Mouse (Mus musculus) midbrain, embryonic 16.5 days (tissue): ENCODE results near the gene Mgst3. TPM values are rescaled to one million over a fixed set of nuclear protein-coding genes. Genes with fewer than 3 reads are reported as not detected.

Source experiments
- ATAC-seq: fragments of 200-750 bp; cut with Nextera tagmentation; 2 replicates; pipeline ENCODE4 v1.8.0; 2017; ENCODE audit warnings: moderate TSS enrichment
- H3K27ac ChIP-seq: fragments of 300-500 bp; sonication (generic); 2 replicates; pipeline ENCODE4 v1.5.1; 2014; ENCODE audit warnings: mild to moderate bottlenecking, low read length, mixed read lengths
- H3K27me3 ChIP-seq: fragments of 300-500 bp; sonication (generic); 2 replicates; pipeline ENCODE4 v1.6.1; 2014; ENCODE audit warnings: low read depth, low read length, mixed read lengths; ENCODE audit not compliant: control insufficient read depth, insufficient read depth
- H3K36me3 ChIP-seq: fragments of 300-500 bp; sonication (generic); 2 replicates; pipeline ENCODE4 v1.6.1; 2014; ENCODE audit warnings: mild to moderate bottlenecking, low read length, moderate library complexity, mixed read lengths; ENCODE audit not compliant: control insufficient read depth, insufficient read depth
- H3K4me1 ChIP-seq: fragments of 300-500 bp; sonication (generic); 2 replicates; pipeline ENCODE4 v1.6.1; 2014; ENCODE audit warnings: mild to moderate bottlenecking, low read length, mixed read lengths; ENCODE audit not compliant: control insufficient read depth, insufficient read depth
- H3K4me2 ChIP-seq: fragments of 300-500 bp; sonication (generic); 2 replicates; pipeline ENCODE4 v1.6.1; 2014; ENCODE audit warnings: mild to moderate bottlenecking, low read length, mixed read lengths
- H3K4me3 ChIP-seq: fragments of 300-500 bp; sonication (generic); 2 replicates; pipeline ENCODE4 v1.5.1; 2014; ENCODE audit warnings: low read depth, mild to moderate bottlenecking, low read length, moderate library complexity, mixed read lengths
- H3K9ac ChIP-seq: fragments of 300-500 bp; sonication (generic); 2 replicates; pipeline ENCODE4 v1.6.1; 2014; ENCODE audit warnings: low read depth, low read length, mixed read lengths
- H3K9me3 ChIP-seq: fragments of 300-500 bp; sonication (generic); replicated peaks from 2 replicates; pipeline ENCODE4 v1.6.1; 2014; ENCODE audit warnings: mild to moderate bottlenecking, low read length, mixed read lengths; ENCODE audit not compliant: control insufficient read depth, poor library complexity, severe bottlenecking
- WGBS: fragments of 180-500 bp; shearing (Covaris S2); extraction: QIAGEN DNeasy Blood & Tissue Kit; methylation state at CpG from one replicate; pipeline ENCODE4 v1.1.7; 2014; 5-methylcytosine and 5-hydroxymethylcytosine counted together
- polyA plus RNA-seq: library from polyadenylated mRNA; unstranded; fragments of >200 nt; fragmentation: Nextera tagmentation; extraction: Ambion mirVana; gene quantifications from 2 replicates; pipeline ENCODE4 v1.2.1, GENCODE M21; 2015

Mgst3 gene
- polyA plus RNA-seq, 1 experiment from 2014 or later: 170 TPM

DNA sequence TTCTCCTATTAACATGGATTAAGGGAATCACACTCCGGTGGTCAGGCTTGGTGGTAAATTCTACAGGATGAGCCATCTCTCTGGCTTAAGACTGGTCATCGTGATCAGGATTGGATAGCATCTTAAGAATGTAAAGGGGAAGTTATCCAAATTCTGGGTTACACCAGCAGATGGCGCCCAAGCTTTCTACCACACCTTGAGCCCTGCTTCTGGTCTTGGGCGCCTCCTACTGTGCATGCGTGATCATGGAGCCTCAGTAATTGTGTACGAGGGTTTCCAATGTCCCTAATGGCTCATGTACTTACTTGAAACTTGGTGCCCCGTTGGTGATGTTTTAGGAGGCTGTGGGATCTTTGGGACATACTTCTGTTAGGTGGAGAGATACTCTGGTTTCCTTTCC, 23.7 kb downstream of the Mgst3 start:
- no peak for ATAC-seq
- Histone ChIP-seq H3K9ac (no peak overlapping the region), H3K4me2 (no peak overlapping the region), H3K4me1 (no peaks in the 10 kb centered on the region), H3K27ac (no peak overlapping the region), H3K27me3 (no peaks in the 10 kb centered on the region), H3K9me3 (no peaks in the 10 kb centered on the region), H3K4me3 (no peak overlapping the region), H3K36me3 (peaks cover 18% of the 10 kb centered on the region)
- 12% methylated on average over 7 of the region's 7 CpGs for WGBS

DNA sequence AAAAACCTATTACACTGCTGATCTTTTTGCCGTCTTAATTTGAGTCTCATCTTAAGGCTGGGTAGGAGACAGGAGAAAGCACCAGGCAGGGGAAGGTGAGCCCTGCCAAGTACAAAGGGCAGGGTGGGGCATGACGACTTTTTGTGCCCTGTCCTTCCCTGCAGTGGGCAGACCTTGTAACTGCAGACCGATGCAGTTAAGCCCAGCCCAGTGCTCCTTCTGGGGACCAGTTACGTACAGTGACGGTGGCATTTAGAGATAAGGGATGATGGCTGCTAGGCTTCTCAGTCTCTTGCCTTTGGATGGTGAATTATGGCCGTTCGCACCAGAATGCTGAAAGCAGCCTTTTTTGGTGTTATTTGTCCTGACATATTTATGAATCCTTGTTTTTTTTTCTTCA, 25.1 kb downstream of the Mgst3 start:
- WGBS: 87% methylated on average over 7 of the region's 7 CpGs
- Histone ChIP-seq H3K4me3 (no peak overlapping the region), H3K9ac (no peak overlapping the region), H3K9me3 (no peaks in the 10 kb centered on the region), H3K36me3 (peaks cover 18% of the 10 kb centered on the region), H3K4me2 (no peak overlapping the region), H3K27me3 (no peaks in the 10 kb centered on the region), H3K27ac (no peak overlapping the region), H3K4me1 (no peaks in the 10 kb centered on the region)
- no peak for ATAC-seq

DNA sequence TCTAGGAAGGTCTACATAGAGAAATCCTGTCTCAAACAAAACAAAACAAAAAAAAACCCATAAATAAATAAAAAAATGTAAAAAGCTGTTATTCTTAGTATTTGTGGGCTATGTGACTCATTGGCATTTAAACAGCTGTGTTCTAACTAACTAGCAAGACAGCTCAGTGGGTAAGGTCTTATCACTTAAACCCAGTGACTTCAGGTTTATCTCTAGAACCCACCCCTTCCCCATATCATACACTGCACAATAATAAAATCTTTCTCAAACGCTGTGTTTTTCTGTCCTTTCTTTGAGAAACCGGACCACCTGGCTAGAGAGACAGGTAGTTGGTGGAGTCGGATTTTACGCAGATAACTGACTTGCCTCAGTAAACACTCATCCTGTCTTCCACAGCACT, 25.6 kb downstream of the Mgst3 start:
- no peak overlapping the region for H3K27ac ChIP-seq
- ATAC-seq: no peak
- peaks cover 14% of the 10 kb centered on the region for H3K36me3 ChIP-seq
- H3K9me3 ChIP-seq: no peaks in the 10 kb centered on the region
- H3K9ac ChIP-seq: no peak overlapping the region
- 93% methylated on average over 4 of the region's 4 CpGs for WGBS
- H3K27me3 ChIP-seq: no peaks in the 10 kb centered on the region
- H3K4me2 ChIP-seq: no peak overlapping the region
- no peaks in the 10 kb centered on the region for H3K4me1 ChIP-seq
- no peak overlapping the region for H3K4me3 ChIP-seq

DNA sequence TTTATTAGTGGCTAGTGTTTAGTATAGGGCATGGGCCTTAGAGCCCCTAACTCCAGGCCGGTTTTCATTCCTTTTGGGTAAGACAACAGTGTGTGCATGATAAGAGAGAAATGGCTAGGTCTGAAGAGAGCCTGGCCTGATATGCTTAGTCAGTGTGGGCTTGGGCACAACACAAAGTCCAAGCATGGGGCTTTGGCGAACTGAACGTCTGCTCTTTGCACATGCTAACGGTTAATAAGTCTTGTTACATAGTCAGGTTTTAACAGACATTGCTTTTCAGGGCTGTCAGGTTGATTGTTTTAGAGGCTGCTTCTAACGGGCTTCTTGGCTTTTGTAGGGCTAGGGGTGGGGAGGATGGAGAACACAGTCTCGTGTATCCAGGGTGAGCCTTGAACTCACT, 27.0 kb downstream of the Mgst3 start:
- H3K4me1 ChIP-seq: no peaks in the 10 kb centered on the region
- no peak overlapping the region for H3K4me3 ChIP-seq
- no peaks in the 10 kb centered on the region for H3K9me3 ChIP-seq
- ATAC-seq: no peak
- H3K36me3 ChIP-seq: peaks cover 11% of the 10 kb centered on the region; the same call in 1 of the 2 replicates
- H3K27me3 ChIP-seq: no peaks in the 10 kb centered on the region
- H3K9ac ChIP-seq: no peak overlapping the region
- 91% methylated on average over 6 of the region's 6 CpGs for WGBS
- no peak overlapping the region for H3K27ac ChIP-seq
- no peak overlapping the region for H3K4me2 ChIP-seq

DNA sequence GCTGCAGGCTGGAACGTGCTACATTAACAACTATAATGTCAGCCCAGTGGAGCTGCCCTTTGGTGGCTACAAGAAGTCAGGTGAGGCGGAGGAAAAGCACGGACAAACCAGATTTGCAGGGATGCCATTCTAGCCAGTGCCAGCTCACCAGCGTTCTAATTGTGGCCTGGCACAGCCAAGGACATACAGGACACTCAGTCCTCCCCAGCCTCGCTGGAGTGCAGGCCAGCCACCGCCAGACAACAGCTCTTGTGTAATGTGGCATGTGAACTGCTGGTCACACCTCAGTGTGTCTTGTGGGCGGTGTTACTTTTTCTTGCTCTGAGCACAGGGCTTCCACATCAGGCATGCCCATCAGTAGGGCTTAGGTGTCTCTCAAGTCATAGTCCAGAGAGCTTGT, 27.8 kb downstream of the Mgst3 start:
- ATAC-seq: no peak

DNA sequence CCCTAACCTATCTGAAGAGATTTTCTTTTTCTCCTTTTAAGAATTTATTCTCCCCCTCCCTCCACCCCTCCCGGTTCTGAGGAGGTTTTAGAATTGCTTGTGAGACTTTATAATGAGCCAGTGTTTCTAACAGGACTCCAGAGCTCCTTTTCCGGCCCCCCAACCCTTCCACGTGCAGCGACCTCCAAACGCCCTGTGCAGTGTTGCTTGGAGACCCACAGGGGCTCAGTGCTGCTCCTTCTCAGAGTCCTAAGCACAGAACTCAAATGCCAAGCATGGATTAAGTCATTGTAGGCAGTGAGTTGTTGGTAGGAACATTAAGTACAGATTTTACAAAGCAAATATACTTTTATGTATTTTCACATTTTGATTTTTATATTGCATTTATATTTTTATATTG, 30.3 kb downstream of the Mgst3 start:
- Histone ChIP-seq H3K27me3 (no peaks in the 10 kb centered on the region), H3K9me3 (no peaks in the 10 kb centered on the region), H3K4me3 (no peak overlapping the region), H3K4me2 (no peak overlapping the region), H3K9ac (no peak overlapping the region), H3K4me1 (no peaks in the 10 kb centered on the region), H3K27ac (no peak overlapping the region), H3K36me3 (peaks cover 15% of the 10 kb centered on the region; the same call in 1 of the 2 replicates)
- WGBS: 52% methylated on average over 5 of the region's 5 CpGs
- 0 out of 2 replicates have a peak, but pooled peaks have one; percentile 36 for ATAC-seq

More for the DNA sequence above, 27.8 kb downstream of the Mgst3 start:
- Histone ChIP-seq H3K4me1 (no peaks in the 10 kb centered on the region), H3K27ac (no peak overlapping the region), H3K4me3 (no peak overlapping the region), H3K9me3 (no peaks in the 10 kb centered on the region), H3K36me3 (peaks cover 11% of the 10 kb centered on the region; the same call in 1 of the 2 replicates), H3K27me3 (no peaks in the 10 kb centered on the region), H3K9ac (no peak overlapping the region), H3K4me2 (no peak overlapping the region)
- WGBS: 88% methylated on average over 7 of the region's 7 CpGs

DNA sequence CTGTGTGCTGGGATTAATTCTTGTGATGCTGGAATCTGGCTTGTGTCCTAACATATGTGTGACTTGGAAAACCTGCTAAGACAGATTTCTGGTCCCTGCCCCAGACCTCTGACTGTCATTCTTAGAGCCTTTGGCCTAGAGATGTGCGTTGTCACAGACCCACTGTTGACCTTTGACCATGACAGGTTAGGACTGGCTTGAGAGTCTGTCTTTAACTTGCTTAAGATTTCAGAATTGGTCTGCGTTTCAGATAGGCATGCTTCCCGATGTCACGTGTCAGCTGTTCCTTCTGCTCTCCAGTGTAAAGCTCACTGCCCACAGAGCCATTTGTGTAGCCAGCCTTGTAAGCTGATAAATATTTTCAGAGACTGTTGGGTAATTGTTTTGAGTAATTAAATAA, 30.8 kb downstream of the Mgst3 start:
- Histone ChIP-seq H3K4me2 (no peak overlapping the region), H3K4me1 (no peaks in the 10 kb centered on the region), H3K4me3 (no peak overlapping the region), H3K9me3 (no peaks in the 10 kb centered on the region), H3K27me3 (no peaks in the 10 kb centered on the region), H3K9ac (no peak overlapping the region), H3K36me3 (peaks cover 17% of the 10 kb centered on the region; the same call in 1 of the 2 replicates), H3K27ac (no peak overlapping the region)
- no peak for ATAC-seq
- WGBS: 80% methylated on average over 4 of the region's 4 CpGs

DNA sequence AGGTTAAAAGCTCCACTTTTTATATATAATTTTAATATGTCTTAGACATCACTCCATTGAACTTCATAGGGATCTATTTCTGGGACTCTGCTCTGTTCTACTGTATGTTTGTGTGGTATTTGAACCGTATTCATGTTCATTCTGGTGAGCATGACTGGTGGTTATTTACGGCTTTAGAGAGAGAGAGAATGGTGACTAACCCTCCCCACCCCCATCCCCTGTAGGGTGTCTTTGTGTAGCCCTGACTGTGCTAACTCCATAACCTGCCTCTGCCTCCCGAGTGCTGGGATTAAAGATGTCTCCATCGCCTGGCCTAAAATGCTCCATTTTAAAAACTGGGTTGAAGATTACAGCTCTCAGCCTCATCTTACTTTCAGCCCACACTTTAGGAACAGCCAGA, 33.4 kb downstream of the Mgst3 start:
- no peaks in the 10 kb centered on the region for H3K27me3 ChIP-seq
- no peaks in the 10 kb centered on the region for H3K4me1 ChIP-seq
- 57% methylated on average over 4 of the region's 4 CpGs for WGBS
- no peak overlapping the region for H3K4me3 ChIP-seq
- H3K9me3 ChIP-seq: no peaks in the 10 kb centered on the region
- no peak overlapping the region for H3K9ac ChIP-seq
- H3K27ac ChIP-seq: no peak overlapping the region
- ATAC-seq: no peak
- H3K36me3 ChIP-seq: peaks cover 20% of the 10 kb centered on the region
- no peak overlapping the region for H3K4me2 ChIP-seq

DNA sequence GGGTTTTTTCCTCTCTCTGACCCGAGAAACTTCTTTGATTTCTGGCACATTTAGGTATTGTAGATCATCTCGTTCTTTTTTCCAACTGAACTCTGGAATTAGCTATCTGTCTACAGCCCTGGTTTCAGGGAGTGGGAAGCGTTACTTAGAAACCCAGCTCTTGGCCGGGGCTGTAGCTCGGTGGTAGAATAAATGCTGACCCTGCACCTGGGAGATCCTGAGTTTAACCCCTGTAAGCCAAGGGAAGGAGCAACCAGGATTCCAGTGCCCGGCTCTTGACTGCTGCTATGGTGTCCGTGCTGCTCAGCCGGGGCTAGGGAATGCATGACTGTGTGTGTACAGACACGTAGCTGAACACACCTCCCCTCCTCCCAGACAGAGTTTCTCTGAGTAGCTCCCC, 34.9 kb downstream of the Mgst3 start:
- Histone ChIP-seq H3K9ac (no peak overlapping the region), H3K27ac (no peak overlapping the region), H3K9me3 (no peaks in the 10 kb centered on the region), H3K27me3 (no peaks in the 10 kb centered on the region), H3K4me3 (no peak overlapping the region), H3K4me2 (no peak overlapping the region), H3K36me3 (peaks cover 26% of the 10 kb centered on the region), H3K4me1 (no peaks in the 10 kb centered on the region)
- ATAC-seq: no peak
- 86% methylated on average over 9 of the region's 9 CpGs for WGBS

DNA sequence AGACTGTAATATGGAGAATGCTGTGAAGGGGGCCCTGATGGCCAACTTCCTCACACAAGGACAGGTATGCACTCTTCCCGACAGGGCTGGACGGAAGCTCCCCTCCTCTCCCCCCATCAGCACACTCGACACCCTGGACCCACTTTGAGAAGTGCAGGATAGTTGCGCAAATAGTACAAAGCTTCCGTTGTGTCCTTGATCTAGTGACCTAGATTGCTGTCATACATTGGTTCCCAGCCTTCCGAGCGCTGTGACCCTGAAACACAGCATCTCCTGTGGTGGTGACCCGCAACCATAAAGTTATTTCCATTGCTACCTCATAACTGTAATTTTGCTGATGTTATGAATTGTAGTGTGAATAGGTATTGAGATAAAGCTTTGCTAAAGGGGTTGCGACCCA, 36.3 kb downstream of the Mgst3 start:
- no peak for ATAC-seq
- H3K9me3 ChIP-seq: no peaks in the 10 kb centered on the region
- H3K36me3 ChIP-seq: peaks cover 26% of the 10 kb centered on the region
- WGBS: 92% methylated on average over 9 of the region's 9 CpGs
- no peak overlapping the region for H3K27ac ChIP-seq
- no peaks in the 10 kb centered on the region for H3K4me1 ChIP-seq
- no peaks in the 10 kb centered on the region for H3K27me3 ChIP-seq
- no peak overlapping the region for H3K4me2 ChIP-seq
- no peak overlapping the region for H3K9ac ChIP-seq
- H3K4me3 ChIP-seq: no peak overlapping the region
